In genomic region chr3:61716785-61717184, GRCm38 (mm10) we compare ENCODE assay signal across 29 mouse cellular contexts.
"Had no signal": no experiment of that assay in that cellular context is flagged by ENCODE, and none has a peak within 500 bp of the region (broad histone marks: within the 10 kb centered on the region; RNA-seq: fewer than 3 reads in every experiment).

No protein-coding gene starts in this region.

- H3K27ac ChIP-seq: embryonic facial prominence, embryonic 10.5 days; embryonic facial prominence, embryonic 12.5 days; embryonic facial prominence, embryonic 13.5 days; embryonic facial prominence, embryonic 15.5 days; forebrain, embryonic 10.5 days; forebrain, embryonic 12.5 days; forebrain, embryonic 13.5 days; forebrain, embryonic 15.5 days; gastrocnemius, adult 2 months; heart, adult 2 months had no signal

- DNase-seq: cerebellum, adult 2 months; cerebellum, adult 8-10 months; cerebellum, adult 9-10 months; cerebellum, adult 9-11 months; cerebellum, postnatal 10 days; cerebellum, postnatal 14 days; cerebellum, postnatal 25 days; cerebellum, postnatal 36 days; embryo, embryonic 11 days; forebrain, postnatal 0 days; gastrocnemius, adult 2 months; gastrocnemius, postnatal 10 days; gastrocnemius, postnatal 14 days; gastrocnemius, postnatal 25 days; gastrocnemius, postnatal 36 days; heart, adult 11 months; heart, adult 18-20 months; heart, adult 2 months had no signal

- ATAC-seq: forebrain, embryonic 13.5 days; forebrain, embryonic 14.5 days; forebrain, embryonic 15.5 days; forebrain, embryonic 16.5 days; forebrain, postnatal 0 days had no signal

- H3K4me3 ChIP-seq: embryonic facial prominence, embryonic 10.5 days; embryonic facial prominence, embryonic 12.5 days; embryonic facial prominence, embryonic 13.5 days; embryonic facial prominence, embryonic 15.5 days; erythroblast, embryonic 14.5 days; forebrain, embryonic 10.5 days; forebrain, embryonic 12.5 days; forebrain, embryonic 13.5 days; forebrain, embryonic 15.5 days; gastrocnemius, adult 2 months; heart, adult 2 months had no signal
